Mouse (Mus musculus) cortical plate, adult 2 months (tissue): ENCODE measurements around the gene Spns1.

Experiments used
- CTCF ChIP-seq: fragments of 200-500 bp; IDR thresholded peaks from 2 replicates; pipeline ENCODE4 v1.5.1; 2011; ENCODE audit warnings: mild to moderate bottlenecking, control low read depth, low read length; ENCODE audit not compliant: insufficient read depth; ENCODE audit errors: extremely low read depth
- POLR2A ChIP-seq: fragments of 200-500 bp; IDR thresholded peaks from 2 replicates; pipeline ENCODE4 v1.6.1; 2011; ENCODE audit warnings: mild to moderate bottlenecking, low read length, control low read depth; ENCODE audit not compliant: insufficient read depth; ENCODE audit errors: extremely low read depth

GRCm38 (mm10) chr7:126369393-126369792, 7.9 kb downstream of the Spns1 start, which contains the start of gene Lat:
- no peak for TF ChIP-seq POLR2A
- TF ChIP-seq CTCF: no peak
